Mouse (Mus musculus) cerebellum, adult 11-12 months (tissue): Measurements from ENCODE around the gene Phykpl.
"Not testable (repeated sequence)": the region's sequence is repeated elsewhere in the genome, so short reads cannot be mapped to it uniquely, and the experiment has no call there.

Experiments
- DNase-seq: peaks from one replicate; pipeline ENCODE4 v3.0.0; 2022

Gene Phykpl

GRCm38 (mm10) chr11:51587059-51587458 lies 2.5 kb downstream of the Phykpl start:
- no peak for DNase-seq

GRCm38 (mm10) chr11:51588833-51589232 lies 4.3 kb downstream of the Phykpl start:
- DNase-seq: no peak

DNA sequence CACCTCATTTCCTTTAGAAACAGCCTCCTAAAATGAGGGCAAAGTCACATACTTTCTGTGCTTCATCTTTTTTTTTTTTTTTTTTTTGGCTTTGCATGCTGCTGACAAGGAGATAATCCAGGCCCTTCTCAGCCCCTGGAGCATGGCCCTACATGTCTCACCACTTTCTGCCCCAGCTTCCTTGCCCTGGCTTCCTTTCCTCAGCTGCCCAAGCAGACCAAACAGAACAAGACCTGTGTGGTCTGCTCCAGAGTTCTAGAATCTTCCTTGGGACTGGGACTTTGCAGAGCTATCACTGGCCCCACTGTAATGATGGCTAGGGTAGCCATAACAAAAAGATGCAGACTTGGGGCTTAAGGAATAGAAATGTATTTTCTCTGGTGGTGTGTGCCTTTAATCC lies 5.4 kb downstream of the Phykpl start:
- no peak for DNase-seq

- DNase-seq: no peak
These were observed 6.6 kb downstream of the Phykpl start for GRCm38 (mm10) chr11:51591168-51591567.

- no peak for DNase-seq
These were observed 7.4 kb downstream of the Phykpl start for GRCm38 (mm10) chr11:51591915-51592314.

GRCm38 (mm10) chr11:51593368-51593767 lies 8.8 kb downstream of the Phykpl start:
- DNase-seq: no peak

DNA sequence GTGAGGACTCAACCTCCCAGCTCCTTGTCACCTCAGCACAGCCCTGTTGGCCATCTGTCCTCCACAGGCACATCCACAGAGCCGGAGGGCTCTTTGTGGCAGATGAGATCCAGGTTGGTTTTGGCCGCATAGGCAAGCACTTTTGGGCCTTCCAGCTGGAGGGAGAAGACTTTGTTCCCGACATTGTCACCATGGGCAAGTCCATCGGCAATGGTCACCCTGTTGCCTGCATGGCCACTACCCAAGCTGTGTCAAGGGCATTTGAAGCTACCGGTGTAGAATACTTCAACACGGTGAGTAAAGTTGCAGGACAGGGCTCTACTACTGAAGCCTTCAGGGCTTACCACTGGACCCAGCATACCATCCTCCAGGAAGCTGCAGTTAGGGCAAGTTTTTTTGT lies 9.3 kb downstream of the Phykpl start:
- DNase-seq: no peak

DNA sequence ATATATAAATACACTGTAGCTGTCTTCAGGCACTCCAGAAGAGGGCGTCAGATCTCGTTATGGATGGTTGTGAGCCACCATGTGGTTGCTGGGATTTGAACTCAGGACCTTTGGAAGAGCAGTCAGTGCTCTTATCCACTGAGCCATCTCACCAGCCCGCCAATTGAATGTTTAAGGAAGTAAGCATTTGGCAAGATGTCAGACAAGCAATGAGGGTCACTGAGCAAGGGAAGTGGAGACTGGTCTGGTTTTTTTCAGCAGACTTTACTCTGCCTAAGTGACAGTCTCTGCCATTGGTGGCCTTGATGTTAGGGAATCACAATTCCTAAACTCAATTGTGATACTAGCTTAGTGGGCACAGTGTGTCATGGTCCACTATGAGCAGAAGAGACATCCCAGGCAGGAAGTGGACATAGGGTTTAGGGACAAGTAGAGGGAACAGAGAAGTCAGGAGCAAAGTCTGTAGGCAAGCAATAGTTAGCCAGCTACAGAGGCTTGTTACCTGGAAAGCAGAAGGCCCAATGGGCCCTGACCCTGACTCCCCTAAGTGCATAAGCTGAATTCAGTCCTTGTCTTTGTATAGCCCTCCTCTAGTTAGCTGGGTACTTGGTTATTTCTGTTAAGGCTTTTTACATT lies 10.3 kb downstream of the Phykpl start:
- DNase-seq: no peak

DNA sequence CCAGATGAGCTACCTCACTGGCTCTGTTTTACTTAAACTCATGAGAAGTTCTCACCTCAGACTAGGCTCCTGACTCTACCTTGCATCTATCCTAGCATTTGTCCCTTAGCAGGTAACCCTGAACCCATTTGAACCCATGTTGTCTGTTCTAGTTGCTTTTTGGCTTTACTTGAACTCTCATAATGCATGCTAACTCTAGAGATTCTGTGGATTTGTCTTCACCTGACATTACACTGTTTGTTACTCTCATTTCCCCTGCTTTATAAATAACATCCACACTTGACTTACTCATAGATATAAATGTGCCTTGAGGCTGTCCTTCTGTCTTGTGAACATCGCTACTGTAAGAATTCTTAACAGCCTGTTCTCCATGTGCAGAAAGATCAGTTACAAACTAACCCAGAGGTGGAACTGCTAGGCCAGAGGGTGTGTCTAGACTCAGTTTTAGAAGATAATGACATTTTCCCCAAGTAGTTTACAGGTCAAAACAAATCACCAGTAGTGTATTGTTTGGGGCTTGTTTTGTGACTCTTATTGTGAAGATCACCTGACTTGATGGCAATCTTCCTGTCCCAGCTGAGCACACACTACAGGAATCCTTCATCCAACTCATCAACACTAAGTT lies 11.0 kb downstream of the Phykpl start:
- no peak for DNase-seq

- no peak for DNase-seq
These were observed 13.0 kb downstream of the Phykpl start for GRCm38 (mm10) chr11:51597553-51597952.

GRCm38 (mm10) chr11:51602253-51602652 lies 17.7 kb downstream of the Phykpl start:
- no peak for DNase-seq

GRCm38 (mm10) chr11:51605602-51606446 lies 21.3 kb downstream of the Phykpl start:
- peak; percentile 81 for DNase-seq

- peak; percentile 97 for DNase-seq
These were observed 22.0 kb downstream of the Phykpl start, which contains the start of gene Hnrnpab for GRCm38 (mm10) chr11:51606447-51607095. Gene Hnrnpab (minus strand): TSS chr11:51606847.

DNA sequence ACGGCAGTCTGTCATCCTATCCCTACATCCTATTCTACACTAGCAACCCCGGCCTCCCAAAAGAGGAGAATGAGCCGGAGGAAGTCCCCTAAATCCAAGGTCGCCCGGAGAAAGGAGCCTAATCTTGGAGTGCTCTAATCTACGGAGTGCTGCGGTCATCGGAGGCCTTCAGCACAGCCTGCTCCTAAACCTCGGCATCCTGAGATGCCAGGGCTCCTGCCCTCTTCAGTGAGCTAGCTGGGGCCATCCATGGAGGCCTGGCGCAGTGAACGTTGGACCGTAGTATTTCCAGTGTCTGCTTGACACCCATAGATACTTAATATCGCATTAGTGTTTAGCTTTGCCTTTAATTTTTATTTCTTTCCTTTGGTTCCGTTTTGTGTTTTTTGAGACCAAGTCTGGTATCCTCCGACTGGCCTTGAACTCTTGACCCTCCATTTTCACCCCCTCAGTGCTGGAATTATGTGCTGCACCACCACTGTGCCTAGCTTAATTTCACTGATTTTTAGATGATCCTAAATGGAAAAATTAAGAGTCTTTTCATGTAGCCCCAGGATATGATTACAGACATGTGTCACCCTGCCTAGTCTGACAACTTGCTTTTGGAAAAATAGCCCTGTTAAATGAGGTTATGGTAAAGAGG lies 22.7 kb downstream of the Phykpl start:
- DNase-seq: no peak

DNA sequence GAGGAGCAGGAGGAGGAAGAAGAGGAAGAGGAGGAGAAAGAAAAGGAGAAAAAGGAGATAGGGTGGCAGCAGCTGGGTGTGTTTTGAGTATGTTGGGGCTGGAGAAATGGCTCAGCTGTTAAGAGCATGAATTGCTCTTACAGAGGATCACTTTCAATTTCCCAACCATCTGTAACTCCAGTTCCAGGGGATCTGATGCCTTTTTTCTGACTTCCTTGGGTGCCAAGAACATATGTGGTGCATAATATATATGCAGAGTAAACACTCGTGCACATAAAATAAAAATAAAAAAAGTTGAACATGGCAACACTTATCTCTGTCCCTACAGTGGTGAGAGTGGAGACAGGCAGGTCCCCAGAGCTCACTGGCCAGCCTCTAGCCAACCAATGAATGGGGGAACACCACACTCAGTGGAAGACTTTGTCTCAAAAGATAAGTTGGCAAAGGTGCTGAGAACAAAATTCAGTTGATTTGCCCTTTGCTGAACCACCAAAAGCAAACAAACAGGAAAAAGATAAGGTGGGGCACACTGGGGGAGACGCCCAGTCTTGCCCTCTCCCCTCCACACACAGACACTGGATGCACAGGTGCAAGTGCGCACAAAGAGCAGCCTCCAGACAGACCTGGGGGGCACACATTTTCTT lies 24.8 kb downstream of the Phykpl start:
- DNase-seq: no peak

DNA sequence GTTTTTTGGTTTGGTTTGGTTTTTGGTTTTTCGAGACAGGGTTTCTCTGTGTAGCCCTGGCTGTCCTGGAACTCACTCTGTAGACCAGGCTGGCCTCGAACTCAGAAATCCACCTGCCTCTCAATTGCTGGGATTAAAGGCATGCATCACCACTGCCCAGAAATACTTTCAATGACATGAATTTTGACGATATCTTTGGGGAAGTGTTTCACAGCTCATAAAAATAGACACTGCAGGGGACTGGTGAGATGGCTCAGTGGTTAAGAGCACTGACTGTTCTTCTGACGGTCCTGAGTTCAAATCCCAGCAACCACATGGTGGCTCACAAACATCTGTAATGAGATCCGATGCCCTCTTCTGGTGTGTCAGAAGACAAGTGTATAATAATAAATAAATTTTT lies 25.4 kb downstream of the Phykpl start:
- not testable (repeated sequence) for DNase-seq

DNA sequence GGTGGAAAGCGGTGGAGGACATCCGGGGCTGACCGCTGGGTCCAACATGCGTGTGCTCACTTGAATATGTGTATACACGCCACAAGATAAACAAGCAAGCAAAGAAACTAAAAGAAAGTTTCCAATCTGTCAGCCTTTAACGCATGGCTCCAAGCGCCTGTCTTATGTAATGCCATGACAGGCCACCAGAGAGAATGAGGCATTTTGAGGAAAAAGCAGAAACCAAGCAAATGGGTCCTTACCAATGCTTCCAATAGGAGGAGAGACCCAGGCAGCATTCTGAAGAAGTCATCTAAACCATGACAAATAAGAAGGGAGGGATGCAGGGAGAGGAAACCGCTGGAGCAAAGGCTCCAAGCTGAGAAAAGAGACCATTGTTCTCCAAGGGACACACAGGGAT lies 29.7 kb downstream of the Phykpl start:
- no peak for DNase-seq

DNA sequence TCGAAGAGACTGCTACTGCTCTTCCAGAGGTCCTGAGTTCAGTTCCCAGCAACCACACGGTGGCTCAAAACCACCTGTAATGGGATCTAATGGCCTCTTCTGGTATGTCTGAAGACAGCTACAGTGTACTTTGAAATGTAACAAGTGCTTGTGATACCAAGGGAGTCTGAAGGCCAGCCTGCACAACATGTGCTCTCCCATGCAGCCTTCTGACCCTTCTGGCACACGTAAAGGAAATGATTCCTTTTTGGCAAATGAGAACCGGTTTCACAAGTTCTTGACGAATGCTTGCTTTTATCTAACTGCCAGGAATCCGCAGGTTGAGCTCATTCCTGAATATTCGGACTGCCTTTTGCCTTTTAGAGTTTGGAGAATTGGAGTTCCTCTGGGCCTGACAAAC lies 30.6 kb downstream of the Phykpl start:
- DNase-seq: no peak

- DNase-seq: peak; percentile 31
These were observed 31.0 kb downstream of the Phykpl start for GRCm38 (mm10) chr11:51615601-51616000.

GRCm38 (mm10) chr11:51616113-51616512 lies 31.6 kb downstream of the Phykpl start:
- DNase-seq: not testable (repeated sequence)

GRCm38 (mm10) chr11:51617693-51618092 lies 33.1 kb downstream of the Phykpl start:
- peak; percentile 65 for DNase-seq

GRCm38 (mm10) chr11:51618894-51619408 lies 34.4 kb downstream of the Phykpl start:
- no peak for DNase-seq
